Mouse (Mus musculus): ENCODE results near the gene Gal3st1. TPM values are rescaled to one million over a fixed set of nuclear protein-coding genes. Genes with fewer than 3 reads are reported as not detected.

Gal3st1 gene
- polyA plus RNA-seq, 1 experiment = 0.86 TPM

GRCm38 (mm10) chr11:4039951-4040350 is 56.5 kb downstream of the Gal3st1 start:
- Histone ChIP-seq H3K27ac (ENCODE audit: insufficient read depth, low read length) (no peak overlapping the region), H3K4me1 (ENCODE audit: control insufficient read depth, insufficient read depth, low read length) (no peaks in the 10 kb centered on the region), H3K4me3 (ENCODE audit: insufficient read depth, low read length) (no peak overlapping the region)
- TF ChIP-seq POLR2A (IDR thresholded peaks at IDR 0.05; ENCODE audit: low read depth, low read length) = no peak
- TF ChIP-seq CTCF (IDR thresholded peaks at IDR 0.05; ENCODE audit: borderline replicate concordance, insufficient read depth, low read length) = no peak

GRCm38 (mm10) chr11:4041123-4041625 is 57.7 kb downstream of the Gal3st1 start:
- Histone ChIP-seq H3K4me1 (ENCODE audit: control insufficient read depth, insufficient read depth, low read length) (no peaks in the 10 kb centered on the region), H3K4me3 (ENCODE audit: insufficient read depth, low read length) (no peak overlapping the region), H3K27ac (ENCODE audit: insufficient read depth, low read length) (no peak overlapping the region)
- TF ChIP-seq CTCF (IDR thresholded peaks at IDR 0.05; ENCODE audit: borderline replicate concordance, insufficient read depth, low read length) = no peak
- TF ChIP-seq POLR2A (IDR thresholded peaks at IDR 0.05; ENCODE audit: low read depth, low read length) = no peak

- no peak overlapping the region for H3K27ac ChIP-seq (ENCODE audit: insufficient read depth, low read length)
- TF ChIP-seq POLR2A (IDR thresholded peaks at IDR 0.05; ENCODE audit: low read depth, low read length) (no peak), CTCF (IDR thresholded peaks at IDR 0.05; ENCODE audit: borderline replicate concordance, insufficient read depth, low read length) (no peak)
- no peak overlapping the region for H3K4me3 ChIP-seq (ENCODE audit: insufficient read depth, low read length)
- no peaks in the 10 kb centered on the region for H3K4me1 ChIP-seq (ENCODE audit: control insufficient read depth, insufficient read depth, low read length)
Measured at GRCm38 (mm10) chr11:4043081-4043480, 59.6 kb downstream of the Gal3st1 start.

GRCm38 (mm10) chr11:4046526-4046925 is 63.1 kb downstream of the Gal3st1 start:
- Histone ChIP-seq H3K27ac (ENCODE audit: insufficient read depth, low read length) (no peak overlapping the region), H3K4me3 (ENCODE audit: insufficient read depth, low read length) (no peak overlapping the region), H3K4me1 (ENCODE audit: control insufficient read depth, insufficient read depth, low read length) (no peaks in the 10 kb centered on the region)
- no peak for TF ChIP-seq CTCF (IDR thresholded peaks at IDR 0.05; ENCODE audit: borderline replicate concordance, insufficient read depth, low read length)
- no peak for TF ChIP-seq POLR2A (IDR thresholded peaks at IDR 0.05; ENCODE audit: low read depth, low read length)

GRCm38 (mm10) chr11:4047766-4048165 is 64.3 kb downstream of the Gal3st1 start:
- H3K4me3 ChIP-seq (ENCODE audit: insufficient read depth, low read length) = no peak overlapping the region
- no peak overlapping the region for H3K27ac ChIP-seq (ENCODE audit: insufficient read depth, low read length)
- H3K4me1 ChIP-seq (ENCODE audit: control insufficient read depth, insufficient read depth, low read length) = no peaks in the 10 kb centered on the region
- TF ChIP-seq CTCF (IDR thresholded peaks at IDR 0.05; ENCODE audit: borderline replicate concordance, insufficient read depth, low read length) (no peak), POLR2A (IDR thresholded peaks at IDR 0.05; ENCODE audit: low read depth, low read length) (no peak)

- H3K4me1 ChIP-seq (ENCODE audit: control insufficient read depth, insufficient read depth, low read length) = no peaks in the 10 kb centered on the region
- no peak overlapping the region for H3K4me3 ChIP-seq (ENCODE audit: insufficient read depth, low read length)
- no peak for TF ChIP-seq CTCF (IDR thresholded peaks at IDR 0.05; ENCODE audit: borderline replicate concordance, insufficient read depth, low read length)
- no peak for TF ChIP-seq POLR2A (IDR thresholded peaks at IDR 0.05; ENCODE audit: low read depth, low read length)
- no peak overlapping the region for H3K27ac ChIP-seq (ENCODE audit: insufficient read depth, low read length)
Measured at GRCm38 (mm10) chr11:4048438-4048837, 65.0 kb downstream of the Gal3st1 start.

Other genes with a start within 250 kb of the Gal3st1 start
- gene Osbp2, start 119.7 kb upstream of the Gal3st1 start, polyA plus RNA-seq (2011; ENCODE audit: insufficient read length, low read depth, missing spikeins) = 1.3 and 1.5 TPM in 2 replicates
- gene 4921536K21Rik, start 88.5 kb upstream of the Gal3st1 start, polyA plus RNA-seq (2011; ENCODE audit: insufficient read length, low read depth, missing spikeins) = 0.68 and 0.86 TPM in 2 replicates
- gene Dusp18, start 88.4 kb upstream of the Gal3st1 start, polyA plus RNA-seq (2011; ENCODE audit: insufficient read length, low read depth, missing spikeins) = 11.7 and 12.6 TPM in 2 replicates
- gene Slc35e4, start 69.0 kb upstream of the Gal3st1 start, polyA plus RNA-seq (2011; ENCODE audit: insufficient read length, low read depth, missing spikeins) = 12.0 and 13.1 TPM in 2 replicates
- gene Tcn2, start 51.5 kb upstream of the Gal3st1 start, polyA plus RNA-seq (2011; ENCODE audit: insufficient read length, low read depth, missing spikeins) = 75.4 and 97.1 TPM in 2 replicates
- 146 and 152 TPM in 2 replicates for gene Pes1, start 19.7 kb upstream of the Gal3st1 start, polyA plus RNA-seq (2011; ENCODE audit: insufficient read length, low read depth, missing spikeins)
- not detected in 2 replicates for gene 4930556J24Rik, start 6.9 kb upstream of the Gal3st1 start, polyA plus RNA-seq (2011; ENCODE audit: insufficient read length, low read depth, missing spikeins)
- not detected in 2 replicates for gene Sec14l4, start 47.8 kb downstream of the Gal3st1 start, polyA plus RNA-seq (2011; ENCODE audit: insufficient read length, low read depth, missing spikeins)
- not detected in 2 replicates for gene Sec14l3, start 81.2 kb downstream of the Gal3st1 start, polyA plus RNA-seq (2011; ENCODE audit: insufficient read length, low read depth, missing spikeins)
- 0.49 and 1.6 TPM in 2 replicates for gene Mtfp1, start 111.8 kb downstream of the Gal3st1 start, polyA plus RNA-seq (2011; ENCODE audit: insufficient read length, low read depth, missing spikeins)
- gene Sec14l2, start 139.8 kb downstream of the Gal3st1 start, polyA plus RNA-seq (2011; ENCODE audit: insufficient read length, low read depth, missing spikeins) = 1.8 and 2.5 TPM in 2 replicates
- 16.4 and 19.6 TPM in 2 replicates for gene Rnf215, start 151.6 kb downstream of the Gal3st1 start, polyA plus RNA-seq (2011; ENCODE audit: insufficient read length, low read depth, missing spikeins)
- 9.2 and 9.4 TPM in 2 replicates for gene Ccdc157, start 176.7 kb downstream of the Gal3st1 start, polyA plus RNA-seq (2011; ENCODE audit: insufficient read length, low read depth, missing spikeins)
- gene Sf3a1, start 176.7 kb downstream of the Gal3st1 start, polyA plus RNA-seq (2011; ENCODE audit: insufficient read length, low read depth, missing spikeins) = 42.5 and 46.8 TPM in 2 replicates
- gene Tbc1d10a, start 203.2 kb downstream of the Gal3st1 start, polyA plus RNA-seq (2011; ENCODE audit: insufficient read length, low read depth, missing spikeins) = 18.3 and 20.7 TPM in 2 replicates
- 13.9 and 19.1 TPM in 2 replicates for gene Castor1, start 234.6 kb downstream of the Gal3st1 start, polyA plus RNA-seq (2011; ENCODE audit: insufficient read length, low read depth, missing spikeins)